Mouse (Mus musculus): ENCODE data around the gene Dagla. TPM values are rescaled to one million over a fixed set of nuclear protein-coding genes. Genes with fewer than 3 reads are reported as not detected.

The Dagla gene
- polyA plus RNA-seq, 1 experiment, result 24.8 TPM

DNA sequence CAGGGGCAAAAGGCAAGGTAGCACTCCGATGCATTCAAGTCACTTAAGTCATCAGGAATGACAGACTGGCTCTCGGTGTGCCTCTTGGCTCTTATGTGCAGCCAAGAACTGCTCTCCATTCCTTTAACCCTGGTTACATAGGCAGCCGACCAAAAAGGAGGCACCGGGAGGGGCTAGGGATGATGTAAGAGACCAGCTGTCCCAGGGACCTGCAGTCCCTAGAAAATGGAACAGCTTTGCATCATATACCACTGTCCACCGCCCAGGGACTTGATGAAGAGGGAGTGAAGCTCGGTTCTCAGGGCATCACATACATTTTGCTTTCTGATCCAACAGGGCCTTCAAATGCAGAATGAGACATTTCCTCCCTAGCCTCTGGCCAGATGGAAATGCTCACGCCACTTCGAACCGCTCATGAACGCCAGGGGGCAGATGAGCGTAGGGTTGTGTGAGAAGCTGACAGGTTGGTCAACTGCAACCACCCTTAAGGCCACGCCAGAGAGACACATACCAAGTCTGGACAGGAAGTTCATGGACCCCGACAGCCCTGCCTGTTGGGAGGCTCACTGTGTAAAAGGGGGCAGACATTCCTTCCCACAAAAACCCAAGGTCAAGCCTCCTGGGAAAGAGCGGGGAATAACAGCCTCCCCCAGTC lies 38.4 kb downstream of the Dagla start:
- peak; percentile 75 for DNase-seq (ENCODE audit: low read depth)
- TF ChIP-seq CTCF (IDR thresholded peaks at IDR 0.05; ENCODE audit: borderline replicate concordance, extremely low read depth, insufficient read depth, insufficient read length), result peak; percentile 78
- no peak for TF ChIP-seq POLR2A (IDR thresholded peaks at IDR 0.05; ENCODE audit: borderline replicate concordance, extremely low read depth, insufficient read depth, insufficient read length, poor library complexity, severe bottlenecking)

DNA sequence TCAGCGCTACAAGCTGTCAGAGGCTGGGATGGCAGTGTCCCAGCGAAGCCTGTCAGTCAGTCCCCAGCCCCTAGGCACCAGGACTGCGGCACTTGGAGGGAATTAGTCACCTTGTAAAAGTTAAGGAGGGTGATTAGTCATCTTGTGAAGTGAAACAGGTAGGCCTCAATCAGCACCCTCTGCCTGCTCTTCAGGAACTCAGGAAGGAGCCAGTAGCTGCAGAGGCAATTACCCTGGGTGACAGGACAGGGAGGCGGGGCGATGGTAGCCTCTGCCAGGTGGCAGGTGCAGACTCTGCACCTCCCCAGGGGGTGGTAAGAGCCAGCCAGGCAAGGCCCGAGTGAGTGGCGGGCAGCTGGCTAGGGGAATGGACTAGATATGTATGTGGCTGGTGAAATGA lies 43.3 kb downstream of the Dagla start:
- TF ChIP-seq POLR2A (IDR thresholded peaks at IDR 0.05; ENCODE audit: borderline replicate concordance, extremely low read depth, insufficient read depth, insufficient read length, poor library complexity, severe bottlenecking) (no peak), CTCF (IDR thresholded peaks at IDR 0.05; ENCODE audit: borderline replicate concordance, extremely low read depth, insufficient read depth, insufficient read length) (no peak)

DNA sequence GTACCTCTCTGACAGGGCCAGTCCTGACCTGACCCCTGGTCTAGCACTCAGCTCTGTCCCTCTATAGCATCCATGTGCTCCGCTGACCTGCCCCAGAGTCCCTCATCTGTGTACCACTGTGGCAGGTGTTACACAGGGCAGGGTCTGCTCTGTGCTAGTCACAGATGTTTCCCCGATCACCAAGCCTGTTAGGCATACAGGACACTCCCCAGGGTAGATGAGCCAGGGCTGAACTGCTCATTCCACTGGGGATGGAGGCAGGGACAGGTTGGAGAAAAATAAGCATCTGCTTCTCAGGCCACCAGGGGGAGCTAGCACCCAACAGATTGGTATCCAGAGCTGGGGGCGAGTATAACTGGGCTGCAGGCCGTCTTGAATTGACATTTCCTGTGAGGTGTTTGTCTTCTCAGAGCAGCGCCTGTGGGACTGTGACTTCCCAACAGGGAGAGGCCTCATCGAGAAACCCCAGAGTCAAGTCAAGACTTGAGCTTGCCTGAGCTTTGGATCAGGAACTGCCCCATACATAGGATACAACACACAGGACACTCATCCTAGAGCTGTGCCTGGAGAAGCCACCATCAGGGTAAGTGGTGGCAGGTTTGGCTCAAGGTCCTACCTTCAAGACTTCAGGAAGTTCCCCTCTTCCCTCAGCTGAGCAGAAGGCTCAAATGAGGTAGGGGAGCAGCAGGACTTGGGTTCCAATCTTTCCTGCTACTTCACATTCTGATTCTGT lies 46.2 kb downstream of the Dagla start:
- TF ChIP-seq POLR2A (IDR thresholded peaks at IDR 0.05; ENCODE audit: borderline replicate concordance, extremely low read depth, insufficient read depth, insufficient read length, poor library complexity, severe bottlenecking) (no peak), CTCF (IDR thresholded peaks at IDR 0.05; ENCODE audit: borderline replicate concordance, extremely low read depth, insufficient read depth, insufficient read length) (peak; percentile 93)
- peak; percentile 87 for DNase-seq (ENCODE audit: low read depth)

More for the DNA sequence above, 43.3 kb downstream of the Dagla start:
- no peak for DNase-seq (ENCODE audit: low read depth)

DNA sequence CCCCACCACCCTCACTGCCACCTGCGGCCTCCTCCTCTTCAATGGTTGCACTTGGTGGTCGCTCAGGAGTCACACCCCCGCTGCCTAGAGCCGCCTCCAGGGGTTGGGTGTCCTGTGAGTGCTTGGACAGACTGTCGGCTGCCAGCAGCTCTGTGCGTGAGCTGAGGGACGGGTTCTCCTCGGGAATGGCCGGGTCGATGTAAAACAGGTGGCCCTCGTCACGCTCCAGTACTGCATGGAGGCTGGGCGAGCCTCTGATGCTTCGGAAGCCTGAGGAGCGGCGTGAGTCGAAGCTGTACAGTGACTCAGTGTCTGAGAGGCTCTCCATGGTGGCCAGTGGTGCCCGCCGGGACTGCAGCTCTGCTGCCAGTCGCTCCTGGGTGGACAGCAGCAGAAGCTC lies 56.5 kb downstream of the Dagla start:
- no peak for TF ChIP-seq POLR2A (IDR thresholded peaks at IDR 0.05; ENCODE audit: borderline replicate concordance, extremely low read depth, insufficient read depth, insufficient read length, poor library complexity, severe bottlenecking)
- no peak for TF ChIP-seq CTCF (IDR thresholded peaks at IDR 0.05; ENCODE audit: borderline replicate concordance, extremely low read depth, insufficient read depth, insufficient read length)
- DNase-seq (ENCODE audit: low read depth), result no peak

DNA sequence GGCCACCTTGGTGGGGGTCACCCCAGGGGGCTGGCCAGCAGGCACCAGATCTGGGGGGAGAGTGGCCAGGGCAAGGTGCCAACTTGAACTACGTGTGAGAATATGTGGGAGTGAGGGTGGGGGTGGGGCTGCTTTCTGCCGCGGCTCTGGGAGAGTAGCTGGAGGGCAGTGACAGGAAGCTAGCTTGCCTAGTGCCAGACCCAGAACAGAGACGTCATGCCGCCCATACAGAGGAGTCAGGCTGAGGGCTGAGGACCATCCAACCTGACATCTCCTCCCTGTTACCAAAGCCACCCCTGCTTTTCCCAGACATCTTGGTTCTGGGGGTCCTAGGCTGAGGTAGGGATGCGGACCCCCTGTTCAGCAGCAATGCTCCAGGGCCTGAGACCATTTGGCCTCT lies 57.5 kb downstream of the Dagla start:
- TF ChIP-seq CTCF (IDR thresholded peaks at IDR 0.05; ENCODE audit: borderline replicate concordance, extremely low read depth, insufficient read depth, insufficient read length), result no peak
- no peak for TF ChIP-seq POLR2A (IDR thresholded peaks at IDR 0.05; ENCODE audit: borderline replicate concordance, extremely low read depth, insufficient read depth, insufficient read length, poor library complexity, severe bottlenecking)
- DNase-seq (ENCODE audit: low read depth), result no peak

DNA sequence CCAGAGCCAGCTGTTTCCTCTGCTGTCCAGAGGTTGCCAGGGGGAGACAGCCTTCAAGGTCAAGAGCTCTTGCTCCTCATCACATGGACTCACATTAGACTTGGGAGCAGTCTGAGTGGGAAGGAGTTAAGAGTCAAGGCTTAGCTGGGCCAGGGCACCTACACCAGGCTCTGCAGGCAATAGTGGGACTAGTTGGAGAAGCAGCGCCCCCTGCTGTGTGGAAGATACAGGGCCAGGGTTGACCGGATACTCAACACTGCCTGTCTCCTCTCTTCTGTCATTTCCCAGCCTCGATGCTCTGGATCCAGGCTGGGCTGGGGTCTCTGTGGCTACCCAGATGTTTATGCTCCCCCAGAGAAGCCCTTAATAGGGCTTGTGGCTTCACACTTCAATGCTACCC lies 60.5 kb downstream of the Dagla start:
- DNase-seq (ENCODE audit: low read depth), result no peak
- TF ChIP-seq POLR2A (IDR thresholded peaks at IDR 0.05; ENCODE audit: borderline replicate concordance, extremely low read depth, insufficient read depth, insufficient read length, poor library complexity, severe bottlenecking) (no peak), CTCF (IDR thresholded peaks at IDR 0.05; ENCODE audit: borderline replicate concordance, extremely low read depth, insufficient read depth, insufficient read length) (peak; percentile 35; the same call in 1 of the 2 replicates)

DNA sequence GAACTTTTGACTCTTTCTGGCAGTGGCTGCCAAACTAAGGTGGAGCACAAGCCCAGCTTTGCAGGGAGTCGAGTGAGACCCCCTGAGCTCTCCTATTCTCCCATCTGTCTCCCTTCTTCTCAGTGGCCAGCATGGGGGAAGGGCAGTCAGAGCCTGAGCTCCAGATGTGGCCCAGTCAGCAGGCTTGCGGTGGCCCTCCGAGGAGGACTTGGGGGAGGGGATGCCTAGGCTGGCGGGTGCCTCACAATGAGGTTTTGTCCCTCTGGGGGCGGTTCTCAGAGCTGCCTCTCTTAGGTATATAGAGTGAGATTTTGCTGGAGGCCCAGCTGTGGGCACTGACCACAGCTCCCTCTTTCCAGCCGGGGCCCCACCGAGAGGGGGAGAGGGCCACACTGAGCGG lies 61.8 kb downstream of the Dagla start:
- DNase-seq (ENCODE audit: low read depth), result no peak
- no peak for TF ChIP-seq POLR2A (IDR thresholded peaks at IDR 0.05; ENCODE audit: borderline replicate concordance, extremely low read depth, insufficient read depth, insufficient read length, poor library complexity, severe bottlenecking)
- TF ChIP-seq CTCF (IDR thresholded peaks at IDR 0.05; ENCODE audit: borderline replicate concordance, extremely low read depth, insufficient read depth, insufficient read length), result no peak

DNA sequence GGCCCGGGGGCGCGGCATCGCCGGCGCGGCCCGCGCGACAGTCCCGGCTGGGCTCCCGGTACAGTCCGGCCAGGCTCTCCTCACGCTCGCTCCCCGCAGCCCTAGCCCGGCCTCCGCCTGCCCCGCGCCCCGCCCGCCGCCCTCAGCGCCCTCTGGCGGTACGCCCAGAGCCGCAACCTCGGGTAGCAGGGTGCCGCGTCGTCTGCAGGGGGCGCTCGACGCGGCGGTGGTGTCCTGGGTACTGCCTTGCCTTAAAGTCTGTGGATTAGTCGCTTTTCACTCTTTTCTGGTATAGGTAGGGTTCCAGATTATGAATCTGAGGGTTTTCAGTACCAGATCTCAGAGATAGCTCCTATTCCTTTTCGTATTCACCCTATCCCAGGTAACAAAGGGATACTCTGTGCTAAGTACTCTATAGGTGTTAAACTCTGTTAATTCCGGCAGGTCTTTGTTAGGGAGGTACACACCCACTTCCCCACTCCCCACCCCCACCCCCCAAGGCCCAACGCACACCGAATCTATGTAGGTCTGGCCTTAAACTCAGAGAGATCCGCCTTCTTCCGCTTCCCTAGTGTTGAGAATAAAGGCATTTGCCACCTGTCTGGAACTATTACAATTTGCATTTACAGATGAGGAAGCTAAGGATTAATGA lies 63.9 kb downstream of the Dagla start, which contains the start of gene Myrf:
Myrf (minus strand) TSS at position 95 of the 652 bp plus-strand sequence.
- DNase-seq (ENCODE audit: low read depth), result peak; percentile 66
- TF ChIP-seq POLR2A (IDR thresholded peaks at IDR 0.05; ENCODE audit: borderline replicate concordance, extremely low read depth, insufficient read depth, insufficient read length, poor library complexity, severe bottlenecking) (no peak), CTCF (IDR thresholded peaks at IDR 0.05; ENCODE audit: borderline replicate concordance, extremely low read depth, insufficient read depth, insufficient read length) (peak; percentile 89)

DNA sequence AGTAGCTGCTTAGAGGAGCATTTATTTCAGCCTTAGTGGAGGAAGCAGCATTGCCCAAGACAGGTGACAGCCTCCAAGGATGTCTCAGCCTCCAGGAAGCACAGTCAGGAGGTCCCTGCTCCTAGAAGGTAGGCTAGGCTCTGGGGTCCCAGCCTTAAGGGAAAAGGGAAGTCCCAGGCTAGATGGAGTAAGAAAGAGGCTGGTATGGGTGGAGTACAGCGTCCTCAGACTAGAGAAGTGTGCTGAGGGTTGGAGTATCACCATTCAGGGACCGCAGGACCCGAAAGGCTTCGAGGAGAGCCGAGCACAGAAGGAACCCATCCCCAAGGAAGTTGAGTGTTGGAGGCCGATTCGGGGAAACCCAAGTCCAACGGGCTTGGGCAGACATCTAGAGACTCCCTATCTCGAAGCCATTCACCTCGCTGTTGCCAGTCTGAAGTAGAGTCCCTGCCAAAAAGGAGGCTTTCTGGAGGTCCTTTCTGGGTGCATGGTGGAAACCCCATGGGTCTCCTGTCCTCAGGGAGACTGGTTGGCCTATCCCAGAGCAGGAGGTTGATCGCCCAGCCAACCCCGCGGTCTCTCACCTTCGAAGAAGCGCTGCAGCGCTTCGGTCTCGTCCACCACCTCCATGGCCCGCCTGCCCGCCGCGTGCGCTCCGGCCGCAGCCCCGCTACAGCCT lies 64.6 kb downstream of the Dagla start:
- DNase-seq (ENCODE audit: low read depth), result no peak
- TF ChIP-seq CTCF (IDR thresholded peaks at IDR 0.05; ENCODE audit: borderline replicate concordance, extremely low read depth, insufficient read depth, insufficient read length) (no peak), POLR2A (IDR thresholded peaks at IDR 0.05; ENCODE audit: borderline replicate concordance, extremely low read depth, insufficient read depth, insufficient read length, poor library complexity, severe bottlenecking) (no peak)

DNA sequence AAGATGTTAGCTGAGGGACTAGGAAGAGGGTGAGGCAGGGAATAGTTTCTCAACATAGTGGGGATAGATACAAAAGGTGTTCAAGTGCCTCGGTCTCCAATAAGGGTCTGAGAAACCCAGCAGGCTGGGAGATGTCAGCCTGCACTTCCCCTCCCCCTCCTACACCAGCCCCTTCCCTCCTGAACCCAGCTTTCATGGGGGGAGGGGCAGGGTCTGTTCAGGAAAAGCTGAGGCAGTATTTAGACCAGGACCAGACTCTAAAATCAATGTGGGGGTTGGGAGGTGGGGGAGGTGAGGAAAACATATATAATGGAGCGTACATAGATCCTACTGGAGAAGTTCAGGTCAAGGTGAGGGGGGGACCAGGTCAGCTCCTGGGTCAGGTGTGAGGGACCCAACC lies 65.3 kb downstream of the Dagla start:
- DNase-seq (ENCODE audit: low read depth), result no peak
- no peak for TF ChIP-seq CTCF (IDR thresholded peaks at IDR 0.05; ENCODE audit: borderline replicate concordance, extremely low read depth, insufficient read depth, insufficient read length)
- no peak for TF ChIP-seq POLR2A (IDR thresholded peaks at IDR 0.05; ENCODE audit: borderline replicate concordance, extremely low read depth, insufficient read depth, insufficient read length, poor library complexity, severe bottlenecking)

DNA sequence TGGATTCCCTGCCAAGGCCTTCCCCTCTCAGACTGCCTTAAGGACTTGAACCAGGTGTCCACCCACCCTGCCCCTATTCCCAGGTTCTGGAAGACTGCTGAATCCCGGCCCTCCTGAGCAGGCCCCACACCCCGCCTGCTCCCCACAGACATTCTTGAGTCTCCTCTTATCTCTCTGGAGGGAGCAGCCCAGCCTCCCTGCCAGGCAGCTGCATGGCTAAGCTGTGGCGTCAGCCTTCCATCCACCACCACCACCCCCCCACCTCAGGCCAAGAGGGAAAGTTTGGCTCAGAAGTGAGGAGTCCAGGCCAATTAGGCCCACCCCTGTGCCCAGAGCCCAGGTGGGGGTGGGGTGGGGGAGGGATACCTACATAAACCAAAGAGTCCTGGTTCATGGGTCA lies 66.2 kb downstream of the Dagla start:
- TF ChIP-seq CTCF (IDR thresholded peaks at IDR 0.05; ENCODE audit: borderline replicate concordance, extremely low read depth, insufficient read depth, insufficient read length), result no peak
- no peak for TF ChIP-seq POLR2A (IDR thresholded peaks at IDR 0.05; ENCODE audit: borderline replicate concordance, extremely low read depth, insufficient read depth, insufficient read length, poor library complexity, severe bottlenecking)
- DNase-seq (ENCODE audit: low read depth), result no peak
